Mouse (Mus musculus): ENCODE data around the gene Scd4.

DNA sequence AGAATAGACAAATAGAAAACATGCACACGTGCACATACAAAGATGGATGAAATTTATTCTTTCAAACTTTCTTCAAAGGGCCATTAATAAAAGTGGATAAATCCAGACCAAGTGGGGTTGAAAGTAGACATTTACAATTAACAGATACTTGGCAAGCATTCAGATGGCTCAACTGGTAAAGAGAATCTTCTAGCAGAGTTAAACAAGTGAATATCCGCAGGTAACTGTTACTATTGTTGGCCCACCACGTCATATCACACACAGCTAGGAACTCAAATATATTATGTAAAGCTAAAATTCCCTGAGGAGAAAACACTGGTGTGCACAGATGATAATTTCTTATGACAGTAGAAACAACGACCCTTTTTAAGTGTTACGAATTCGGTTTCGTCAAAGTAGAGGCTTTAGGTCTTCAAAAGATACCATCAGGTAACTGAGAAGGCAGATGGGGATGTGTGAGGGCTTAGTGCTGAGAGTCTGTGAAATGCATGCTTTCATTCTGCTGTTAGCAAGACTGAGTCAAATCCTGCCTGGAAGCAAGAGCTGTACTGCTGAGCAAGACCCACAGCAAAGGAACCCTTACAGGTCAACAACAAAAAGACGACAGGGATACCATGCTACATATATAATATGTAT lies 24.2 kb upstream of the Scd4 start:
- TF ChIP-seq EP300 (optimal IDR thresholded peaks at IDR 0.05) = no peak
- TF ChIP-seq CTCF (IDR thresholded peaks at IDR 0.05; ENCODE audit: low read depth) = no peak
